Mouse (Mus musculus) brain, embryonic 14.5 days (tissue): ENCODE results near the gene Gm45521. TPM values are rescaled to one million over a fixed set of nuclear protein-coding genes. Genes with fewer than 3 reads are reported as not detected.
"Not testable (repeated sequence)": the region's sequence is repeated elsewhere in the genome, so short reads cannot be mapped to it uniquely, and the experiment has no call there.

Experiments
- DNase-seq: peaks from one replicate; pipeline ENCODE4 v3.0.0-alpha.2; 2011; ENCODE audit warnings: low read depth
- CTCF ChIP-seq: fragments of 200-500 bp; IDR thresholded peaks from 2 replicates; pipeline ENCODE4 v1.5.1; 2012; ENCODE audit warnings: inconsistent platforms, mild to moderate bottlenecking, moderate library complexity, borderline replicate concordance; ENCODE audit not compliant: insufficient read depth, insufficient read length; ENCODE audit errors: extremely low read depth
- POLR2A ChIP-seq: fragments of 200-500 bp; IDR thresholded peaks from 2 replicates; pipeline ENCODE4 v1.6.1; 2012; ENCODE audit warnings: mild to moderate bottlenecking, inconsistent platforms, borderline replicate concordance; ENCODE audit not compliant: poor library complexity, insufficient read depth, insufficient read length, severe bottlenecking; ENCODE audit errors: extremely low read depth
- polyA plus RNA-seq: library from polyadenylated mRNA; depleted of rRNA; stranded (reverse); fragments of >200 nt; gene quantifications from 2 replicates; pipeline ENCODE4 v1.2.3, GENCODE M21; 2012; rRNA removed

Gm45521 gene
- polyA plus RNA-seq, 1 experiment: 0.14 TPM

GRCm38 (mm10) chr14:8000831-8001685 lies 44.0 kb downstream of the Gm45521 start:
- no peak for DNase-seq
- no peak for TF ChIP-seq POLR2A
- TF ChIP-seq CTCF: no peak

- peak; percentile 62; the same call in 1 of the 2 replicates for TF ChIP-seq POLR2A
- no peak for TF ChIP-seq CTCF
- DNase-seq: peak; percentile 95
Observed at GRCm38 (mm10) chr14:8002432-8003092, 45.5 kb downstream of the Gm45521 start, which contains the start of gene Abhd6. Abhd6 (plus strand) TSS chr14:8002902.

DNA sequence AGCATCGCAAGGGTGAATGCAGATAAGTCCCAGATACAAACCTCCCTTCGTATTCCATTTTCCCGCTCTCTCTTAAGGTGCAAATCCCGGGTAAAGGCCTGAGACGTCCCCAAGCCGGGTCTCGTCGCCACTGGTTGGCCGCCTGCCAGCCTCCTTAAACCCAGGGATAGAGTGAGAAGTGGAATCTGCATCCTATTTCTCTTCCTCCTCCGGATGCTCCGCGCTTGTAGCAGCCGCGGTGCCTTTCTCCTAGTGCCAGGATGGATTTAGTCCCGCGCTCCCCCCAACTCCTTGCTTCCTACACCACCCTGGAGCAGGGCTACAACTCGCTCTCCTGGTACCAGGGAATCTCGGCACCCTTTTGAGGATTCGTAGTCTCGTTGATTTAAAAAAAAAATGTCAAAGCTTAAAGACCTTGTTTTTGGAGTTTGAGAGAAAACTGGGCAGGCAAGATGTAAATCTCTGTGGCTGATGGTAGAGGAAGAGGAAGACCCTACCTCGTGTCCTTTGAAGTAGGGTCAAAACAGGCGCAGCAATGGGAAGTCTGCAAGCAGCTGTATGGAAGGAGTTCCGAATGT lies 46.1 kb downstream of the Gm45521 start:
- DNase-seq: peak; percentile 88
- TF ChIP-seq POLR2A (no peak), CTCF (no peak)

GRCm38 (mm10) chr14:8003727-8004670 lies 46.9 kb downstream of the Gm45521 start:
- peak; percentile 26 for DNase-seq
- TF ChIP-seq CTCF (no peak), POLR2A (no peak)

- not testable (repeated sequence) for DNase-seq
Observed at GRCm38 (mm10) chr14:8006061-8006460, 49.0 kb downstream of the Gm45521 start.

DNA sequence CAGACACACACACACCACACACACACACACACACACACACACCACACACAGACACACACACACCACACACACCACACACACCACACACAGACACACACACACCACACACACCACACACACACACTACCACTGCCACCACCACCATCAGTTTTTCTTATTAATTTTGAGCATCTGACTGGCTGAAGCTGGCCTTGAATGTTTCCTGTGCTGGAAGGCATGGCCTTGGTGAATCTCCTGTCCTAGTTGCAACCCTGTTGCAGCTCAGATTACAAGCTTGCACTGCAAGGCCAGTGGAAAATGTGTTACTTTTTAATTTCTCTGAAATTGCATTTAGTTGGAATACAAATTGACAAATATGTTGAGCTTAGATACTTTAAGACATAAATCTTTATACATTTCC lies 50.0 kb downstream of the Gm45521 start:
- no peak for TF ChIP-seq POLR2A
- DNase-seq: no peak

DNA sequence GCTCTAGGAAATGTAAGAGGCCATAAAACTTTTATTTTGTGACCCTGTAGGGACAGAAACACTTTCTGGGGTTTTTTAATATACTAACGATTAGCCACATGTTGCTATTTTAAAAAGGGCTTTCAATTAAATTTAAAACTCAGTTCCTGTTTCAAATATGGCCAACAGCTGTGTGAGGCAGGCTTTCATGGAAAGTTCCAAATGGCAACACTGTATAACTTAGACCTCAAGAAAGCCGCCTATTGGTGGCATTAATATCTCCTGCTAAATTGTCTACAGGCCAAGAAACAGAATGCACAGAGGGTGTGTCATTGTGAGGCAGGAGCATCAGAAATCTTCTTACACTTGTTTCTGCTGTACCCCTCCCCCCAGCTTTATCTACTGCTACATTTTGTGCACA lies 50.4 kb downstream of the Gm45521 start:
- no peak for TF ChIP-seq POLR2A
- TF ChIP-seq CTCF: no peak
- no peak for DNase-seq

GRCm38 (mm10) chr14:8007923-8008322 lies 50.8 kb downstream of the Gm45521 start:
- no peak for TF ChIP-seq POLR2A
- TF ChIP-seq CTCF: no peak
- no peak for DNase-seq

Other genes with a start within 250 kb of the Gm45521 start
- gene Gm26661, start 165.7 kb upstream of the Gm45521 start, polyA plus RNA-seq: not detected in 2 replicates
- gene Flnb, start 139.3 kb upstream of the Gm45521 start, polyA plus RNA-seq: 16.0 and 20.6 TPM in 2 replicates
- gene Dnase1l3, start 37.3 kb downstream of the Gm45521 start, polyA plus RNA-seq: 0.05 and 0.07 TPM in 2 replicates
- gene Abhd6, start 45.6 kb downstream of the Gm45521 start, polyA plus RNA-seq: 15.2 and 17.3 TPM in 2 replicates
- gene Rpp14, start 123.1 kb downstream of the Gm45521 start, polyA plus RNA-seq: 23.6 and 24.3 TPM in 2 replicates
- gene Pxk, start 140.9 kb downstream of the Gm45521 start, polyA plus RNA-seq: 55.5 and 62.4 TPM in 2 replicates
- gene Pdhb, start 215.7 kb downstream of the Gm45521 start, polyA plus RNA-seq: 158 and 181 TPM in 2 replicates